Mouse (Mus musculus) heart, adult 11 months (tissue): ENCODE data around the gene Lrp6.

Experiments used
- DNase-seq: peaks from one replicate; pipeline ENCODE4 v3.0.0; 2022

Lrp6 gene

GRCm38 (mm10) chr6:134529340-134529739 lies 37.4 kb downstream of the Lrp6 start:
- DNase-seq = no peak

GRCm38 (mm10) chr6:134528396-134528795 lies 38.4 kb downstream of the Lrp6 start:
- DNase-seq = peak; percentile 88

GRCm38 (mm10) chr6:134527596-134528128 lies 39.1 kb downstream of the Lrp6 start:
- DNase-seq = no peak

- no peak for DNase-seq
These were observed 39.8 kb downstream of the Lrp6 start for GRCm38 (mm10) chr6:134526821-134527595.

GRCm38 (mm10) chr6:134526275-134526674 lies 40.5 kb downstream of the Lrp6 start:
- DNase-seq = no peak

- DNase-seq = no peak
These were observed 45.4 kb downstream of the Lrp6 start for GRCm38 (mm10) chr6:134521411-134521810.

- no peak for DNase-seq
These were observed 45.9 kb downstream of the Lrp6 start for GRCm38 (mm10) chr6:134520821-134521220.

- DNase-seq = no peak
These were observed 48.3 kb downstream of the Lrp6 start for GRCm38 (mm10) chr6:134518450-134518849.

- no peak for DNase-seq
These were observed 49.6 kb downstream of the Lrp6 start for GRCm38 (mm10) chr6:134517141-134517540.

- DNase-seq = peak; percentile 91
These were observed 51.3 kb downstream of the Lrp6 start for GRCm38 (mm10) chr6:134515416-134515815.

GRCm38 (mm10) chr6:134513896-134514510 lies 52.8 kb downstream of the Lrp6 start:
- DNase-seq = no peak

GRCm38 (mm10) chr6:134513011-134513410 lies 53.8 kb downstream of the Lrp6 start:
- peak; percentile 90 for DNase-seq

GRCm38 (mm10) chr6:134512478-134512877 lies 54.3 kb downstream of the Lrp6 start:
- no peak for DNase-seq

GRCm38 (mm10) chr6:134511118-134511517 lies 55.6 kb downstream of the Lrp6 start:
- no peak for DNase-seq

- DNase-seq = no peak
These were observed 56.5 kb downstream of the Lrp6 start for GRCm38 (mm10) chr6:134510280-134510679.

GRCm38 (mm10) chr6:134509731-134510226 lies 57.0 kb downstream of the Lrp6 start:
- no peak for DNase-seq

- DNase-seq = peak; percentile 88
These were observed 61.9 kb downstream of the Lrp6 start for GRCm38 (mm10) chr6:134504866-134505265.

GRCm38 (mm10) chr6:134502335-134502734 lies 64.4 kb downstream of the Lrp6 start:
- DNase-seq = peak; percentile 89

- no peak for DNase-seq
These were observed 66.2 kb downstream of the Lrp6 start for GRCm38 (mm10) chr6:134500381-134501162.

- DNase-seq = no peak
These were observed 67.7 kb downstream of the Lrp6 start for GRCm38 (mm10) chr6:134499089-134499488.

GRCm38 (mm10) chr6:134498518-134498917 lies 68.2 kb downstream of the Lrp6 start:
- no peak for DNase-seq

- DNase-seq = no peak
These were observed 71.7 kb downstream of the Lrp6 start for GRCm38 (mm10) chr6:134494828-134495698.
